Mouse (Mus musculus): ENCODE results near the gene Gtdc1.

GRCm38 (mm10) chr2:44554716-44555115, 372.7 kb downstream of the Gtdc1 start:
- no peak for TF ChIP-seq GATA1 (IDR thresholded peaks at IDR 0.05; ENCODE audit: borderline replicate concordance, low read length)
- TF ChIP-seq CTCF (IDR thresholded peaks at IDR 0.05; ENCODE audit: low read depth, low read length), result no peak
- no peak for TF ChIP-seq POLR2AphosphoS5 (IDR thresholded peaks at IDR 0.05; ENCODE audit: insufficient replicate concordance, low read depth, low read length)
- no peak for TF ChIP-seq GATA2 (IDR thresholded peaks at IDR 0.05; ENCODE audit: borderline replicate concordance, low read depth, low read length)

Measured in G1E (cell line).